Mouse (Mus musculus): ENCODE measurements around the gene Prss35.

Prss35 gene

DNA sequence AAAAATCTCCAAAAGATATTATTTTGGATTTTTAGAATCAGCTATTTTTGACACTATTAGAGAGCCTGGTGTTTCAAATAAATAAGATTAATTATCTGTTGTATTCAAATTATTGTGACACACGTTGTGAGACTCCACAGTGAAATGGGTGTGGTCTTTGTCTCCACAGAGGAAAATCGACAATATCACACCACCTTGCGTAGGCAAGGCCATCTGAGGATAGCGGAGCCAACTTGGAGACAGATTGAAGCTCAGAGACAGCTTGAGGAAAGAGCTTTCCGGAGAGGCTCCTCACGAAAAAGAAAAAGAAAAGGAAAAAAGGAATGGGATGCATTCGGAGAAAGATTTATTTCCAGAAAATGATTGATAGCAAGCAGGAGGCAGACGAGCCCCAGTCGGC is 8.7 kb upstream of the Prss35 start:
- DNase-seq = no peak

GRCm38 (mm10) chr9:86736991-86737390 is 6.5 kb upstream of the Prss35 start:
- DNase-seq = no peak

DNA sequence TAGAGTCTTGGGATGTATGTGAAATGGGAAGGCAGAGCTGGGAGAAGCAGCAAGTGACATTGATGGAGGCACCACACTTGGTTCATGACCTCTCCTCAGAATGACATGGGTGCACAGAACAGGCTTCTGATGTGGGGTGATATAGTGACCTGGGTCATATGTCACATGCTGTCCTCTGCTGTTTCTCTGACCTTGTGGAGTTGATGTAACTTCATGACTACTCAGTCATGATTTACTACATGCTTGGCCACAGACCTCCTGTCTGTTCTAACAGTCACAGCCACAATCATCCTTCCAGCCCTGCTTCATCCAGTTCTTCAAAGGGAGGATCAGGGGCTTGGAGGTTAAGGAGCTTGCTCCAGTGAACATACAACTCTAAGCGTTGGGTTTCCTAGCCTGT is 5.4 kb upstream of the Prss35 start:
- no peak for DNase-seq

DNA sequence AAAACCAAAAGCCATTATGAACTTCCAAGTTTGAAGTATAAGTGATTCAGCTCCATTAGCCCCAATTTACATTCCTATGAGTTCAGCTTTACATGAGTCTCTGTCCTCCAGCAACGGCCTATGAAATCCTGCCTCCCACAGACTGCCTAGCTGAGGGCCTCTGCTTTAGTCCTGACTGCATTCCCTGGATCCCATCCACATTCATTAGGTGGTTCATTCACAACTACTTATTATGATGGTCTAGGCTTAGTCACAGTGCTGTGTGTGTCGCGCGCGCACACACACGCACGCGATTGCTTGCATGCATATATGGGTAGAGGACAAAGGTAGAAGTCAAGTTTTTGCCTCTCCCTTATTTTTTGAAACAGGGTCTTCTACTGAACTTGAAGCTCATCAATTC is 4.6 kb upstream of the Prss35 start:
- DNase-seq = no peak

- DNase-seq = no peak
These were observed 3.5 kb upstream of the Prss35 start for GRCm38 (mm10) chr9:86739971-86740370.

DNA sequence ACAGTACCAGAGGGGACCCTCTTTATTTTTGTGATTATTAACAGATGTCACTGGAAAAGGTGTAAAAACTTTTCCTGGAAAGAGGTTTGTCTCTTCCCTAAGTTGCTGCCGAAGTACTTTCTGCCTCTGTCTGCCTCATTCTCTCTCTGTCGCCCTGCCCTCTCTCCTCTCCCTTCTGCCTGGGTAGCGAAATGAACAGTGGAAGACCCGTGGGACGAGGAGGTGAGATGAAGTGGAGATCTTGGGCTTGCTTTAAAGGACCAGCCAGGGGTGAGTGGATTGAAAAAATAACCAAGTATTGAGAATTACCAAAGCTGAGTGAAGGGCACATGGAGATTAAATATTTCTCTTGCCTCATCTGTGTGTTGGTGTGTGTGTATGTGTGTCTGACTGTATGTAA is 592 bp downstream of the Prss35 start:
- DNase-seq = no peak

- no peak for DNase-seq
These were observed 2.6 kb downstream of the Prss35 start for GRCm38 (mm10) chr9:86745926-86746581.

- DNase-seq = no peak
These were observed 19.3 kb downstream of the Prss35 start for GRCm38 (mm10) chr9:86762477-86763376.

GRCm38 (mm10) chr9:86764002-86764401 is 20.6 kb downstream of the Prss35 start:
- DNase-seq = no peak

DNA sequence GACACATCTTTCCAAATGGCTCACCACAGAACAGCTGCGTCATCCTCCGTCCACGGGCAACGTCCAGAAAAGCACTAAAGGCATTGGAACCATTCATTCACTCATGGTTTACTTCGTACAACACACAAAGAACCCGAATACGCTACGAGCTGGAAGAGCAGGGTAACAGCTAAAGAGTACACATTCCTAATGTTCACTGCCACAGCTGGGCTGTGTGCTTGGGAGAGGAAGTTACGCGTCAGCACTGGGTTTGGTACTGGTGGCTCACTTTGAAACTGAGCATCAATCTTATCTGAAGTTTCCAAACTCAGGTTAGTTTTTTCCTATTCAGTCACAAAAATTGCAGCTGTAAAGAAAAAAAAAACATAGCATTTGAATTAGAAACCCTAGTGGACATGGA is 23.5 kb downstream of the Prss35 start:
- no peak for DNase-seq

- DNase-seq = no peak
These were observed 29.4 kb downstream of the Prss35 start for GRCm38 (mm10) chr9:86772897-86773296.

GRCm38 (mm10) chr9:86773996-86774395 is 30.5 kb downstream of the Prss35 start:
- no peak for DNase-seq

- no peak for DNase-seq
These were observed 31.9 kb downstream of the Prss35 start for GRCm38 (mm10) chr9:86775374-86775773.

- no peak for DNase-seq
These were observed 33.9 kb downstream of the Prss35 start for GRCm38 (mm10) chr9:86777309-86777708.

DNA sequence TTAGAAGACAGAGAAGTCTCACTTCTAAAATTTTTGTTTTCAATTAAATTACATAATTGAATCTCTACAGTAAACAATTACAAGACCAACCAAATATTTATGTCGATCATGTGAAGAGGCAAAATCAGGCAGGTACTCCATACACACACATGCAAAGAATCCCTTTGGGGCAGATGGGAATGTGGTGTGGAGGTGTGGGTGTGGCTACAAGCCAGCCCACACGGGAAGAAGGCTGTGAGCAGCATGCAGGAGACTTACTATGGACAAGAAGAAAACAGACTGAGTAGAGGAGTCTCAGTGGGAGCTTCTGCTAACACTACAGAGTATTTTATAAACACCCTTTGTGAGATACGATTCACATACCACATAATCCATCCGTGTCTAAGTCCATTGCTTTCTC is 34.8 kb downstream of the Prss35 start:
- DNase-seq = no peak

- no peak for DNase-seq
These were observed 38.0 kb downstream of the Prss35 start for GRCm38 (mm10) chr9:86781426-86781825.

DNA sequence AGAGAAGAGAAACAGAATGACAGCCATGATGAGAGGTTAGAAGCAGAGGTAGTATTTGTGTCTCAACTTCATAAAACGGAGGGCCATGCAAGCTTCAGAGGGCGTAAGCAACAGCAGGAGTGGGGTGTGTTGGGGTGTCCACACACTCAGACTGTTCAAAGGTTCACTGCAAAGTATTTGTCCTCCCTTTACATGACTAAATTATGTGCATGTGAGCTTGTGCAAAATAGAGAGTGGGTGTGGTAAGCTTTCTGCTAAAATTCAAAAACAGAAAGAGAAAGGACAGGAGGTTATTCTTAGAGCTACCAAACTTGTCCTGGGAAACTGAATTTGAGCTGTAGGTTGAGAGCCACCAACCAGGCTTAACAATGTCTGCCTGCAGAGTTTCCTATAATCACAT is 39.4 kb downstream of the Prss35 start:
- DNase-seq = no peak

- no peak for DNase-seq
These were observed 45.7 kb downstream of the Prss35 start for GRCm38 (mm10) chr9:86789186-86789585.

DNA sequence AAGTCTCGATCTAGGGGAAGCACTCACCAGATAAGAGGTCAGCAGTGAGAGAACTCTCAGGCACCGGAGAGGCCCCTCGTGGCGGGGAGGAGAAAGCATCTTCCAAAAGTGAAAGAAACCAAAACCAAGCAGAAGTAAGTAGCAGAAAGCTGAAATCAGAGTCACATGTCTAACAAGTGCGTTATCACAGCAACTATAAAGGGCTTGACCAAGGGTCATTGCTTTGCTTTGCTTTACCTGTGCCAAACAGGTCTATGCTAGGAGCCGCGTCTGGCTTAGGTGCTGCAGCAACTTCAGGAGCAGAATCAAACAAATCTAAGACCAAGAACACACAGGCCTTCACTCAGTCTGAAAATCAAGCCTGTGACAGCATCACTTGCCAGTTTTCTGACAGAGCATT is 48.5 kb downstream of the Prss35 start:
- no peak for DNase-seq

- DNase-seq = no peak
These were observed 51.8 kb downstream of the Prss35 start for GRCm38 (mm10) chr9:86795236-86795635.

DNA sequence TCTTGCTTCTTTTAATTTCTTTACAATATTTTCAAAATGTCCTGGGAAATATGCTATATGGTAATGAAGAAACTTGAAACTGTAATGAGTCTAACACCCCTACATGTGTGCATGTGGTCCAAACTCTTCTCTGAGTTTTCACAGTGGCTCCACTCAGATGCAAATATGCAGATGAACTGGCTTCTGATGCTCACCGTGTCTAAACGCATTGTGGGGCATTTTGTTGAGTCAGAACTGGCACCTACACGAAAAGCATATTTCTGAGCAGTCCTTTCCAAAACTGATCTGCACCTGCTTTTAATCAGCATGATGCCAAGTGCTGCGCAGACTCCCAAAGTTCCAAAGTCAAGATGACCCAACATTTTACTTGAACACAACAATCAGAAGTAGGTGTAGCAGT is 54.1 kb downstream of the Prss35 start:
- no peak for DNase-seq

DNA sequence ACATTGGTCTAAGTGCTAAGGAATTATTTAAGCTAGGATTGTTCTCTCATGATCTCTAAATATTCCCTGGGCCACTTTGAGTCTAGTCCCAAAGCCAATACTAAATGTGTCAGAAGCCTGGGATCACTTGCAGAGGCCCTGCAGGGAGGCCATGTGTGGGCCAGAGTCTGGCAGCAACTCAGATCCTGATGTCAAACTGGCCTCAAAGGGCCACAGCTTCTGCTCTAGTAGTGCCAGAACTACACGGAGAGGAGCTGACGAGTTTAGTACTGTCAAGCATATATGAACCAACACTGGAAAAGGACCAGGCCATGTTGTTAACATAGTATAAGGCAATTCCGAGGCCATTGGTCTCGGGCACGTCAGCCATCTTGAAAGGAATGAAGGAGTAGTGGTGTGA is 54.7 kb downstream of the Prss35 start:
- no peak for DNase-seq

DNA sequence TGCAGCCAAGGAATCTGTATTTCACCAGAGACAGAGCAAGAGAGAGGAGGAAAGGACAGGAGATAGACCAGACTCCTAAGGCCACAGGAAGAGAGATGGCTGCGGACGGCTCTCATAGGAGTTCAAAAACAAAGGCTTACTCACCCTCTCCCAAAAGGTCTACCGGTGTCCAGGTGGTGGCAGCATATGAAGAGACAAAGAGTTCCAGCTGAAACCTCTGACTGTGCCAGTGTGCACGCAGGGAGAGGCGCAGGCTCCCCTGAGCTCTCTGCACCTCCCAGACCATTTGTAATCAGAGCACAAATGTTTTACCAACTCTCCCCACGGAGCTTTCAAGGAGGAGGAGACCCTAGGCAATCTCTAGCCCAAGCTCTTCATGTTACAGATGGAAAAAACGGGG is 55.2 kb downstream of the Prss35 start:
- no peak for DNase-seq

DNA sequence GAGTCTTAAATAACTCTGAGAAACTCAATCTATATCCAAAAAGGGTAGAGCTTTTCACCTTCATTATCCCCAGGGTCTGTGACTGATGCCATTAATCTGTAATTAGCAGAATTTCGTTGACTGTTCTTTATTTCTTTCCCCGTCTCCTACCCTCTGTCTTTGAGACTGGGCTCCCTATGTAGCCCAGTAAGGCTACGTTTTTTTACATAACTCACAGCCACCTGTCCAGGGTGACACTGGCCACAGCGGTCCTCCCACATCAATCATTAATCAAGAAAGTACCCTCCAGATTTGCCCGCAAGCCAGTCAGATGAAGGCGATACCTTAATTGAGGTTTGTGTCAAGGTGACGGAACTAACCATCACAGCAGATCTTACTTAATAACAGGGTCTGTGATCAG is 55.6 kb downstream of the Prss35 start:
- DNase-seq = no peak

Measured in spleen, adult 18-20 months (tissue).